Mouse (Mus musculus): ENCODE measurements around the gene Olfr1051.
"Not testable (repeated sequence)": the region's sequence is repeated elsewhere in the genome, so short reads cannot be mapped to it uniquely, and the experiment has no call there.

The Olfr1051 gene

DNA sequence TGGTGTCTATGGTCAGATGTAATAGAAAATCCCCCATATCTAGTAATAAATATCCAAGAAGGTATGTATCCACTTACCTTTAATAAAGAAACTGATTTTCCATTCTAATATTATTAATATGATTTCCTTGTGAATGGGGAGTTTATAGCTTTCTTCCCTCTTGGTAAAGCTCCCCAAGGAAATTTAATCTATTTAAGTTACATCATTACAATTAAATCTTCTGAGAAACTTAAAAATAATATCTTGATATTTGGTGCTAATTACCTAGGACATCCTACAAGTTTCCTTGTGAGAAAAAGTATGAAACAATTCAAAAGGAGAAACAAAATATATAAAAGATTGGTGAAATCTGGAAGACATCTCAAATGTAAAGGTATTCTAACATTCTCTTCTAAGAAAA, at the start of gene Olfr1051:
Olfr1051 (minus strand) TSS at position 101 of the 400 bp plus-strand sequence.
- DNase-seq (ENCODE audit: low read depth), result not testable (repeated sequence)

DNA sequence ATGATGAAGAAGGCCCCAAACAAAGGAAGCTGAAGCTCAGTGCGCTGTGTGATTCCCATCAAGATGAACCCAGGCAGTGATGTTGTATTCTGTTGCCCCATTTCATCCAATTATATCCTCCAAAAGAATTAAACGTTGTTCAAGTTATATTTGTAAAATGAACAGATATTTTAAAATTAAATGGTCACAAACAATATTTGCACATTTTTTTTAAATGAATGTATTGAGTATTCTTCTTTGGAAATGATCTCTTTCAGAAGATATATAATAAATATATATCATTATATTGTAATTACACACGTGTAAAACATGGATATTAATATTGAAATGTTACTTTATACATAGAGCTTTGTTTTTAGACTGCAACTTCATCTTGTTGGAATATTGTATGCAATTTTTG, 36.3 kb upstream of the Olfr1051 start, which contains the start of gene Olfr1053:
Olfr1053 (minus strand) TSS at position 101 of the 400 bp plus-strand sequence.
- no peak for DNase-seq (ENCODE audit: low read depth)

DNA sequence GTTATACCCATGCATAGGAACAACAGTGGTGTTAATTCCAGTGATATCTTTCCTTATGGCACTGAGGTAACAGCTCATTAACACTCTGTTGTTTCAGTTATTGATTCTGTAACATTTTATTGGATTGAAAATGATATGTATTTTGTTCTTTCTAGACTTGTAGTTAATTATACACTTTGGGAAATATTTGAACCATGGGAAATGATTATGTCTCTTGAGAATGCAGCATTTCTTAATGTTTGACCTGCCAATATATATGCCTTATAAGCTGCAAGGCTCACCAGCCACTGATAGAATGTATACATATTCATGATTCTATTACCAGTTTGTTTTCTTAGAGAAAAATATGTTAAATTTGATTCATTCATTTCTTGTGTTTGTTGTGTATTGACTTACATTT, 13.3 kb upstream of the Olfr1051 start, which contains the start of gene Olfr1052:
Olfr1052 (plus strand) TSS at position 301 of the 400 bp plus-strand sequence.
- DNase-seq (ENCODE audit: low read depth), result no peak

DNA sequence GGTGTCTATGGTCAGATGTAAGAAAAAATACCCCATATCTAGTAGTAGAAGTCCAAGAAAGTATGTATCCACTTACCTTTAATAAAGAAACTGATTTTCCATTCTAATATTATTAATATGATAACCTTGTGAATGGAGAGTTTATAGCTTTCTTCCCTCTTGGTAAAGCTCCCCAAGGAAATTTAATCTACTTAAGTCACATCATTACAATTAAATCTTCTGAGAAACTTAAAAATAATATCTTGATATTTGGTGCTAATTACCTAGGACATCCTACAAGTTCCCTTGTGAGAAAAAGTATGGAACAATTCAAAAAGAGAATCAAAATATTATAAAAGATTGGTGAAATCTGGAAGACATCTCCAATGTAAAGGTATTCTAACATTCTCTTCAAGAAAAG, 20.7 kb downstream of the Olfr1051 start, which contains the start of gene Olfr1049:
Olfr1049 (minus strand) TSS at position 101 of the 400 bp plus-strand sequence.
- DNase-seq (ENCODE audit: low read depth), result not testable (repeated sequence)

DNA sequence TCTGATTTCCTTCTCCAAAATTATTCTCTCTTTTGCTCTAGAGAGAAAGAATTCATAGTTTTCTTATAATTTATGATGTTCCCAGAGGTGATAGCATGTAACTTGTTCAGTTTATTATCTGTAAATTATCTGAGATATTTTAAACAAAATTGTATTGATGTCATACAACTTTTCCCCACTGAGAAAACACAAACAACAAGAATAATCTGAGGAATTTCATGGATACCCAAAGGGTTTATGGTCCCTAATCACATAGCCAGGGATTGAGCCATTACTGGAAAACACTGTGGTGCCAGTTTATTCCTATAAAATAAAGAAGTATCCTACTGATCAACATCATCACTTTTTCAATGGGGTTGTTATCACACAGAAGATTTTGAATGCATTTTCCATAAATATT, 38.7 kb downstream of the Olfr1051 start, which contains the start of gene Olfr1048:
Olfr1048 (minus strand) TSS at position 101 of the 400 bp plus-strand sequence.
- DNase-seq (ENCODE audit: low read depth), result no peak

DNA sequence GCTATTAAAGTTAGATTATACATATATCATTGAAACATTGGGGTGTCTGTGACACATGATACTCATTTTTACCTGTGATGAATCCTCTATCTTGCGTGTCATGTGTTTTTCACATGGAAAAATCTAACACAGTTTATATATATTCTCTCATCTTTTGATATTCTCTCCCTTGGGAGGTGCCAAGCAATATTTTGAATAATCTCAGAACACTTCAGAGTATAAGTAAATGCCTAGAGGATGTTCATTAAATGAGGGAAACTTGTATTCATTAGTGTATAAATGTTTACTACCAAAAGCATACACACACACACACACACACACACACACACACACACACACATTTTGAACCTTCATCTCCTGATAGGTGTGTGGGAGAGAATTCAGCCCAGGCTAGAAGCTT, 47.6 kb downstream of the Olfr1051 start, which contains the start of gene Olfr1047:
Olfr1047 (minus strand) TSS at position 101 of the 400 bp plus-strand sequence.
- no peak for DNase-seq (ENCODE audit: low read depth)

Measured in NIH3T3 (cell line).